Mouse (Mus musculus): ENCODE data around the gene Rnaseh2c. TPM values are rescaled to one million over a fixed set of nuclear protein-coding genes. Genes with fewer than 3 reads are reported as not detected.

The Rnaseh2c gene
- polyA plus RNA-seq, 1 experiment from 2014 or later, result 200 TPM

DNA sequence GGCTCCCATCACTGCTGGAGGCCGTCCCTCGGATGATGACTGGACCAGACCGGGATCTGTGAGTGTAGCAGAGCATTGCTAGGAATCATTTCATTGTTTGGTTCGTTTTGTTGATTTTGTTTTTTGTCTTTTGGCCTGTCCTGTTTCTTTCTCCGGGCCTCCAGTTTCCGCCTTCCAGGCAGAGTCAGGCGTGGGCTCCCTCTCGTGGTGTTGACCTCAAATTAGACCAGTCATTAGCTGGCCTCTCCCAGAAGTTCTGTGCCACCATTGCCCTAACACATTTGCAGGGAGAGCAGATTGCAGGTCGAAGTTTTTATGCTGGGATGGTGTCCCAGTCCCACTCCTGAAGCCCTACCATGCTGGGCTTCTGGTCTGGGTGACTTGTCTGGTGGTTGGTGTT lies 12.5 kb upstream of the Rnaseh2c start:
- no peak for DNase-seq (ENCODE audit: low spot score)
- H3K27me3 ChIP-seq (ENCODE audit: low read depth, poor library complexity, severe bottlenecking), result no peaks in the 10 kb centered on the region
- 78% methylated on average over 9 of the region's 9 CpGs for WGBS
- H3K9me3 ChIP-seq (replicated peaks), result no peaks in the 10 kb centered on the region; the same call in 1 of the 2 replicates
- no peak overlapping the region for H3K27ac ChIP-seq (replicated peaks)
- H3K4me1 ChIP-seq, result peaks cover 3% of the 10 kb centered on the region; the same call in 1 of the 2 replicates
- H3K36me3 ChIP-seq, result no peaks in the 10 kb centered on the region
- H3K4me3 ChIP-seq, result no peak overlapping the region

DNA sequence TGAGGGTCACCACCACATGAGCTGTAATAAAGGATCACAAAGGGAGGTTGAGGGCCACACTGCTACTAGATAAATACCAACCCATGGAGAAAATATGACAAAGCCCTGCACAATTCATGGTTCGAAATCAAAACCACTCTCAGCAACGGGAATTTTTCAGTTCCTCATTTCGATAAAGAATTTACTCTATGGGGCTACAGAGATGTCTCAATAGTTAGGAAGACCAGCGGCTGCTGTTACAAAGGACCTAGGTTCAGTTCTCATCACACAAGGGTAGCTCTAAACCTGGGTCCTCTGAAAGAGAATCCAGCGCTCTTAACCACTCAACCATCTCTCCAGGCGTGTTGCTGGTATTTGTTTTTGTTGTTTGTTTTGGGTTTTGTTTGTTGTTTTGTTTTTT lies 9.8 kb upstream of the Rnaseh2c start:
- Histone ChIP-seq H3K4me1 (no peaks in the 10 kb centered on the region), H3K27ac (replicated peaks) (no peak overlapping the region), H3K9me3 (replicated peaks) (no peaks in the 10 kb centered on the region; the same call in 1 of the 2 replicates), H3K4me3 (no peak overlapping the region), H3K36me3 (no peaks in the 10 kb centered on the region), H3K27me3 (ENCODE audit: low read depth, poor library complexity, severe bottlenecking) (no peaks in the 10 kb centered on the region)
- DNase-seq (ENCODE audit: low spot score), result no peak
- 92% methylated on average over 6 of the region's 6 CpGs for WGBS

DNA sequence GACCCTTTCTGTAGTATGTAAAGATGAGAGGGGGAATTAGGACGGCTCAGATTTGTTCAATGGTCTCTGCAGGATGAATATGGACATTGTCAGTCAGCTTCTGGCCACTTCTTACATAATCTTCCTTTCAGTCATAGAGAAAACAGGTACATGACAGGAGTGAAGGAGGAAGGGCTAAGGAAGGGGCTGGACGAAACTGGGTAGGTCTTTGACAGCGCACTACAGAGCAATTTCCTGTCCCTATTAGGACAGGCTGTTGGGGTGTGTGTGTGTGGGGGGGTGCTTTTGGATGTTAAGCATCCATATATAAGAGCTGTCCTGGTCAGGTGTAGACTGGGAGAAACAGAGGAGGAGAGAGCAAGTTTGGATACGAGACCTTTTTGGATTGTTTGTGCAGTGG lies 2.4 kb upstream of the Rnaseh2c start:
- Histone ChIP-seq H3K9me3 (replicated peaks) (no peaks in the 10 kb centered on the region), H3K27me3 (ENCODE audit: low read depth, poor library complexity, severe bottlenecking) (no peaks in the 10 kb centered on the region), H3K4me1 (peaks cover 25% of the 10 kb centered on the region), H3K4me3 (no peak overlapping the region), H3K36me3 (peaks cover 15% of the 10 kb centered on the region), H3K27ac (replicated peaks) (no peak overlapping the region)
- no peak for DNase-seq (ENCODE audit: low spot score)
- 78% methylated on average over 4 of the region's 4 CpGs for WGBS

DNA sequence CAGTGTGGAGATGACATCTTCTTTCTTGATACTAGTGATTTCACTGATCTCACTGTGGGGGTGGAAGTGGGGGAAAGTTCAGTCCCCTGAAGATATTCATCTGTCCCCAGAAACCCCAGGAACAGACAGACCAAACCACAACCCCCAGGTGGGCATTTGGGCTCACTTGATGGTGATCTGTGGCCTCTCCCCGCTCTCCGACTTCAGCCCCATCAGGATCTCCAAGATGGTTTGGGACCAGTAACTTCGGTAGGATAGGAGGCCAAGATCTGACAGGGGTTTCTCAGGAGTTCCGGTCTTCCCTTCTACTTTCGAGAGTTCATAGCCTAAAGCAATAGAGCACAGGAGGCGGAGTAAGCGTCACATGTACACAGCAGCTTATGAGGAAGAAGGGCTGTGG lies 2.0 kb downstream of the Rnaseh2c start:
- 94% methylated on average over 7 of the region's 7 CpGs for WGBS
- Histone ChIP-seq H3K4me3 (peak overlapping the region; percentile 4; the same call in 1 of the 2 replicates), H3K36me3 (peaks cover 59% of the 10 kb centered on the region)

DNA sequence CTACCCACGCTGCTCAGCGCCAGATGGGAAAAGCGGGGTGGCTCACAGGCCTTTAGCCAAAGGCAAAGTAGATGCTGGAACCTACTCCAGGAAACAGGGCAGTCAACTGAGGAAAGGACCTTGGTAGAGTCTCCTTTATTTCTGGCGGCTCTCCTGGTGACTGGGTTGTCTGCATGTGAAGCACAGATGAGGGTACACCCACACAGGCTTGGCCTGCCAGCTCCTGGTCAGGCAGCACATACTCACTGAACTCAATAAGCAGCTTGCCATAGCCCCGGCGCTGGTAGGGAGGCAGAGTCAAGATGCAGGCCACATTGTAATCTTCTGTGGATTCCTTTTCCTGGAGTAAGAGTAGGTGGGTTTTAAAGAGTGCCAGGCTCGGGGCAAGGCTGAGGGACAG lies 3.5 kb downstream of the Rnaseh2c start:
- no peak overlapping the region for H3K4me3 ChIP-seq
- WGBS, result 95% methylated on average over 7 of the region's 7 CpGs

More for the DNA sequence above, 2.0 kb downstream of the Rnaseh2c start:
- Histone ChIP-seq H3K4me1 (peaks cover 35% of the 10 kb centered on the region), H3K27me3 (ENCODE audit: low read depth, poor library complexity, severe bottlenecking) (no peaks in the 10 kb centered on the region), H3K27ac (replicated peaks) (no peak overlapping the region), H3K9me3 (replicated peaks) (no peaks in the 10 kb centered on the region)
- no peak for DNase-seq (ENCODE audit: low spot score)

DNA sequence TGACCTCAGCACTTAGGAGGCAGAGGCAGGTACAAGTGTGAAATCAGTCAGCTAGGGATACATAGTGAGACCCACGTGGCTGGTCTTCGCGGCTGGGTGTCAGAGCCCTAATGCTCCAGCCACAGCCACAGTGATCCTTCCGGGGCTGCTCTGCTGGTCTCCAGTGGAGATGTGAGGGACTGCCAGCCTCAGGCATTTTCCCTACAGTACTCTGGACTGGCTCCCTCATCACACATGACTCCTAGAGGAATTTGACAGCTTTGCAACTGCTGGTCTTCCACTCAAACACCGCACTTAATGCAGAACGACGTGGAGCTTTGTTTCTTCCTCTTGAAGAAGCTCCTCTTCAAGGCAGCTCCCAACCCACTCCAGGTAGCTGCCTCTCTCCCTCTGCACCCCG lies 4.5 kb downstream of the Rnaseh2c start:
- WGBS, result 87% methylated on average over 8 of the region's 8 CpGs
- Histone ChIP-seq H3K36me3 (peaks cover 63% of the 10 kb centered on the region), H3K27me3 (ENCODE audit: low read depth, poor library complexity, severe bottlenecking) (no peaks in the 10 kb centered on the region), H3K27ac (replicated peaks) (no peak overlapping the region), H3K4me1 (peaks cover 56% of the 10 kb centered on the region), H3K4me3 (0 out of 2 replicates have a peak overlapping the region, but pooled peaks have one; percentile 3), H3K9me3 (replicated peaks) (no peaks in the 10 kb centered on the region)
- DNase-seq (ENCODE audit: low spot score), result no peak

More for the DNA sequence above, 3.5 kb downstream of the Rnaseh2c start:
- Histone ChIP-seq H3K36me3 (peaks cover 63% of the 10 kb centered on the region), H3K27ac (replicated peaks) (no peak overlapping the region), H3K4me1 (peaks cover 46% of the 10 kb centered on the region), H3K9me3 (replicated peaks) (no peaks in the 10 kb centered on the region), H3K27me3 (ENCODE audit: low read depth, poor library complexity, severe bottlenecking) (no peaks in the 10 kb centered on the region)
- DNase-seq (ENCODE audit: low spot score), result no peak

DNA sequence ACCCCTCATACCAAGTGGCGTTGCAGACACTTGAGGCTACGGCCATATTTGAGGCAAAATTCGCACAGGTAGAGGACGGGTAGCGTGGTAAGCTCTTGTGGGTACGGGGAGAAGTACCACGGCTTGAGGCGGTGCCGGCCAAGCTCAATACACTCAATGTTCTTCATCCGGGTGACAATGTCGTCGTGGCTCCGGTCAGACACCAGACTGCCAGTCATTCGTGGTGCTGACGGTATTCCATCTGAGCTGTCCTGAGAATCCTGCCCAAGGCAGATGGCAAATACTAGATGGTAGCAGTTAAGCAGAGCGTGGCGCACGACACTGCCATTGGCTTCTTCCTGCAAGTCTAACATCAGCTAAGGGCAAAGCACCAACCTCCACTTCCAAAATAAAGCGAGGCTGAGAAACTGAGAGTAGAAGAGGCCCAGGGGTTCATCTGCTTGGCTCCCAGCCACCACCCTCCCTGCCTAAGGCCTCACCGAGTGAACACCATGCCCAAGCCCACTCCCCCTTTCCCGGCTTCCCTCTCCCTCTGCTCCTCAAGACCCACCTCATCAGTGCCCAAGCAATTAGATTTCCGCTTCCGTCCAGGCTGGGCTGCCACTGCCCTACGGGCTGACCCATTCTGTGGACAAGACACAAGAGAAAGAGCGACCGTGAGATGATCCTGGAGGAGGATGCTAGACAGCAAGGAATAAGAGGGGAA lies 6.2 kb downstream of the Rnaseh2c start:
- H3K9me3 ChIP-seq (replicated peaks), result no peaks in the 10 kb centered on the region
- H3K27me3 ChIP-seq (ENCODE audit: low read depth, poor library complexity, severe bottlenecking), result no peaks in the 10 kb centered on the region
- H3K27ac ChIP-seq (replicated peaks), result no peak overlapping the region
- peaks cover 63% of the 10 kb centered on the region for H3K36me3 ChIP-seq
- peaks cover 45% of the 10 kb centered on the region for H3K4me1 ChIP-seq
- DNase-seq (ENCODE audit: low spot score), result no peak
- H3K4me3 ChIP-seq, result peak overlapping the region; percentile 75; the same call in 1 of the 2 replicates
- WGBS, result 96% methylated on average over 26 of the region's 26 CpGs

DNA sequence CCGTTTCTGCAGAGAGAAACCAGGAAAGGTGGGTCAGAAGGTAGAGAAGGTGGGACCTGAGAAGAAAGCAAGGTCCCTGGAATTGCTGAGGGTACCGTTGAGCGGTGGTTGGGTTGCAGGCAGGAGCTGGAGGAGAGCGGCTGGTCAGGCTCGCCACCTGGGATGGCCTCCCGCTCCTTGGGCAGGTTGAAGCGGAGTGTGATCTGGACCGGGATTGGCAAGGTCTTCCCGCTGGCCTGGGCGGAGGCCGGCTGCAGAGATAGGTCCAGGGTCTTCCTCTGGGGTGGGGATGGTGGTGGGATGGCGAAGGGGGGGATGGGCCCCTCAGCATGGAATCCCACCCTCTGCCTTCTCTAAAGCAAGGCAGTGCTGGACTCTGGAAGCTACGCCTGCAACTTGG lies 7.0 kb downstream of the Rnaseh2c start:
- H3K27me3 ChIP-seq (ENCODE audit: low read depth, poor library complexity, severe bottlenecking), result no peaks in the 10 kb centered on the region
- H3K36me3 ChIP-seq, result peaks cover 54% of the 10 kb centered on the region
- no peaks in the 10 kb centered on the region for H3K9me3 ChIP-seq (replicated peaks)
- peak overlapping the region; percentile 75 for H3K4me3 ChIP-seq
- 95% methylated on average over 13 of the region's 13 CpGs for WGBS
- no peak for DNase-seq (ENCODE audit: low spot score)
- peak overlapping the region; percentile 99 for H3K27ac ChIP-seq (replicated peaks)
- H3K4me1 ChIP-seq, result peaks cover 36% of the 10 kb centered on the region

DNA sequence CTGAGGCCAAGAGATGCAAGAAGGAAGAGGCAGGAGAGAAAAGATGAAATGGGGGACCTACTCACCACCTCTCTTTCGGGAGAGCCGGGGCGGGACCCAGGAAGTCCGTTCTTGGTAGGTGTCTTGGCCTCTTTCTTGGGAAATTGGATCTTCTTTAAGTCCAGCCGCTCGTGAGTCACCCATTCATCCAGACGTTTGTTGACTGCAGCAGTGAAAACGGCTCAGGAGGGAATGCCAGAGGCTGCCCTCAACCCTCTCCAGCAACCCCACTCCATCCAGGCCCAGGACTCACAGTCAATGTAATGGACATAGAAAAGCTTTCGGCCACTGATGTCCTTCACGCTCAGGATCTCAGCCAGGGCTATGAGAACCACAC lies 7.5 kb downstream of the Rnaseh2c start:
- H3K4me3 ChIP-seq, result peak overlapping the region; percentile 75
- no peaks in the 10 kb centered on the region for H3K9me3 ChIP-seq (replicated peaks)
- no peak for DNase-seq (ENCODE audit: low spot score)
- 71% methylated on average over 10 of the region's 10 CpGs for WGBS
- H3K27me3 ChIP-seq (ENCODE audit: low read depth, poor library complexity, severe bottlenecking), result 0 out of 2 replicates have a peak, but pooled peaks cover 4% of the 10 kb centered on the region
- peak overlapping the region; percentile 99 for H3K27ac ChIP-seq (replicated peaks)
- H3K4me1 ChIP-seq, result peaks cover 32% of the 10 kb centered on the region
- H3K36me3 ChIP-seq, result peaks cover 50% of the 10 kb centered on the region

DNA sequence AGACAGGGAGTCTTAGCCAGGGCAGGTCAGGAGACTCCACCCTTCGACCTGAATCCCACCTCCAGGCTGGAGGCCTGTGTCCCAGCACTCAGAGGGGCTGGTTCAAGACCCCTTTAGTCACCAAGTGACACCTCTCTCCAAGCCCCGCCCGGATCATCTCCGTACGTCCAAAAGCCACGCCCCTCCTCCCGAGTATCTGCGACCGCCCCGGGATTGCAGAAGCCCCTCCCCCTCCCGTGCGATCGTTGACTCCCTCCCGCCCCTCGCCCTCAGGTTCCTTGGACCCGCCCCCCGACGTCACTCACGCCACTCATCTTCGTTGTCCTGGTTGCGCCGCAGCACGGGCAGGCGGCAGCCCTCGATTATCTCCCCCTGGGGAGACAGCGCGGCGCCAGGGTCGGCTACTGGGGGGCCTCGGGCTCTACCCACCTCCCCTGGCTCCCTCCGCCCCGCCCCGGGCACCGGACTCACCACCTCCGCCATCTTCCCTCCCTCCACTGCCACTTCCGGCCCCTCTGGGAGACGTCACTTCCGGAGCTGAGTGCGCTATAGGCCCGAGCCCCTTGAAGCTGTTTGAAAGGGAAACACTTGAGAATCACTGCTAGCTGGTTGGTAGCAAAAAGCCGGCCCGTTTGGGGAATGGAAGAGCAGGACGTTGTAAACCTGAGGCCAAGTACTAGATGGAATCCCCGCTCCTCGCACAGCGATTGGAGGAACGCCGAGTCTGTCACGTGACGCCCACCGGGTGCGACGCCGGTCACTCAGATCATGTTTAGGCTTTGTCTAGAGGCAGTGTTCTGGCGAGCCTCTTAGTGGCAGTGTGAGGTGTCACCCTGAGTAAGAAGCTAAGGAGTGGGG lies 8.1 kb downstream of the Rnaseh2c start, which contains the start of gene Kat5:
Gene Kat5 (minus strand): TSS at position 691 of the 858 bp plus-strand sequence.
- Histone ChIP-seq H3K4me3 (peak within 1 kb of the TSS; percentile 75), H3K36me3 (peaks cover 43% of the 10 kb centered on the region), H3K9me3 (replicated peaks) (no peaks in the 10 kb centered on the region), H3K27me3 (ENCODE audit: low read depth, poor library complexity, severe bottlenecking) (0 out of 2 replicates have a peak, but pooled peaks cover 6% of the 10 kb centered on the region), H3K4me1 (peaks cover 28% of the 10 kb centered on the region), H3K27ac (replicated peaks) (peak within 1 kb of the TSS; percentile 99)
- DNase-seq (ENCODE audit: low spot score), result peak; percentile 96
- WGBS, result 1% methylated on average over 55 of the region's 55 CpGs

DNA sequence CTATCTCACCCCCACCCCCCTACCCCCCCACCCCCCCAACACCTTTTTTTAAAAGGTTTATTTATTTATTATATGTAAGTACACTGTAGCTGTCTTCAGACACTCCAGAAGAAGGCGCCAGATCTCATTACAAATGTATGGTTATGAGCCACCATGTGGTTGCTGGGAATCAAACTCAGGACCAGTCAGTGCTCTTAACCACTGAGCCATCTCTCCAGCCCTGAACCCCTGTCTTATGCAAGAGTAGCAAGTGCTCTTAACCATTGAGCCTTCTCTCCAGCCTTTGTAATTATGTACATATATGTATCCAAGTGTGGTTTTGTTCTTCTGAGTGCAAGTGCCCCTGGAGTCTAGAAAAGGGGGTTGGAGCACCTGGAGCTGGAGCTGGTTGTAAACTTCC lies 10.3 kb downstream of the Rnaseh2c start:
- WGBS, result 74% methylated on average over 1 of the region's 1 CpGs

DNA sequence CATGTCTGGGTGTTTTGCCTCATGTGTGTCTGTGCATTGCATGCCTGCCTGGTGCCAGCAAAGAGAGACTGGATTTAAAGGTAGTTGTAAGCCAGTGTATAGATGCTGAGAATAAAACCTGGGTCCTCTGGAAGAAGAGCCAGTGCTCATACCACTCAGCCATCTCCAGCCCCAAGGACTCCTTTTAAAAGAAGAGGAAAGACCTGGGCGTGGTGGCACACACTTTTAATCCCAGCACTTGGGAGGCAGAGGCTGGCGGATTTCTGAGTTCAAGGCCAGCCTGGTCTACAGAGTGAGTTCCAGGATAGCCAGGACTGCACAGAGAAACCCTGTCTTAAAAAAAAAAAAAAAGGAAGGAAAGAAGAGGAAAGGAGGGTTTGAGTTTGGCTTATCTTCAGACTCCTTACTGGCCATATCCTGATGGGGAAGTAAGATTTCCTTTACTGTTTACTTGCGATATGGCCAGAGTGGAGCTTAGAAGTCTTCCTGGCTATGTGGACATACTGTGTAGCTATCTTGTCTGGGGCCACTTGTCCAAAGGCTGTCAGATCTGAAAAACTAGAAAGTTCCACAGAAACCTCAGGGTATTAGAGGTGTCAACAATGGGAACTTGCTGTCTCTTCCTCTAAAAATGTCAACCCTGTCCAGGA lies 11.2 kb downstream of the Rnaseh2c start:
- H3K27ac ChIP-seq (replicated peaks), result no peak overlapping the region
- H3K27me3 ChIP-seq (ENCODE audit: low read depth, poor library complexity, severe bottlenecking), result 0 out of 2 replicates have a peak, but pooled peaks cover 6% of the 10 kb centered on the region
- H3K4me3 ChIP-seq, result no peak overlapping the region
- peaks cover 28% of the 10 kb centered on the region for H3K4me1 ChIP-seq
- peaks cover 12% of the 10 kb centered on the region for H3K36me3 ChIP-seq
- H3K9me3 ChIP-seq (replicated peaks), result no peaks in the 10 kb centered on the region
- 80% methylated on average over 3 of the region's 3 CpGs for WGBS
- no peak for DNase-seq (ENCODE audit: low spot score)

More for the DNA sequence above, 10.3 kb downstream of the Rnaseh2c start:
- DNase-seq (ENCODE audit: low spot score), result no peak
- Histone ChIP-seq H3K36me3 (peaks cover 21% of the 10 kb centered on the region), H3K27me3 (ENCODE audit: low read depth, poor library complexity, severe bottlenecking) (0 out of 2 replicates have a peak, but pooled peaks cover 6% of the 10 kb centered on the region), H3K4me3 (no peak overlapping the region), H3K4me1 (peaks cover 28% of the 10 kb centered on the region), H3K9me3 (replicated peaks) (no peaks in the 10 kb centered on the region), H3K27ac (replicated peaks) (no peak overlapping the region)

Measured in midbrain, embryonic 10.5 days (tissue).